Mouse (Mus musculus): ENCODE measurements around the gene Morc2a. TPM values are rescaled to one million over a fixed set of nuclear protein-coding genes. Genes with fewer than 3 reads are reported as not detected.

Gene Morc2a
- polyA plus RNA-seq (2012; rRNA removed; ENCODE audit: low replicate concordance), result 12.1 and 22.0 TPM in 2 replicates

DNA sequence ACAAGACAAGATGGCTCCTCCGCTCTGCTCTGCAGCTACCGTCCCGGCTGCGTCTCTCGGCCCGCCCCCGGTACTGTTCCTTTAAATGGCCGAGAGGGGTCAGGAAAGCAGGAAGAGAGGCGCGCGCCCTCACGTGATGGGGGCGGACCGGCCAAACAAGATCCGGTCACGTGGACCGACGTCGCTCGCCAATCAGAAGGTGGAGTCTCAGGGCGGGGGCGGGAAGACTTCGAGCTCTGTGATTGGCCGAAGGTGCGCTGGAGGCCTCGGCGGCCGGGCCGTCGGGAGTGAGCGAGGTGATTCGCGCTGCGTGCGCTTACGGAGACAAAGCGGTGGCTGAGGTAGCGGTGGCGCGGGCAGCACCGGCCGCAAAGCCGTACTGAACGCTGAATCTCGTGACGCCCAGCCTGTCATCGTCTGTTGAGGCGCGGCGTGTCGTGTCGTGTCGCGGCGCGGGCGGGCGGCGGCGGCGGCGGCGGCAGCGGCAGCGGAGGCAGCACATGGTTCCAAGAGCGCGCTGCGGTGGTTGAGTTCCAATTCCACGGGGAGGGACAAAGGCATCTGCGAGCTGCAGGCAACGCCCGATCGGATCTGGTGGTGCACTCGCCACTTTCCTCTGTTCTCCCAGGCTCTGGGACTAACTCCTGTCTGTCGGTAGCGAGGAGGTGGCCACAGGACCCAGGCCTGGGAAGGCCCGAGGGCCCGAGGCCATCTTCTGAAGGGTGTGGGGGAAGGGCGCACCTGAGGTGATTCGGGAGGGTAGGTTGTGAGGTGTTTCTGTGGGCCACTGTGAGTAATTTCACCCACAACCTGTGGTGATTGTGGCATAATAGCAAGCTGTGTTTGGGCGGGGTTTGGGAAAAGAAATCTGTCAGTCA is at the start of gene Morc2a:
Gene Morc2a (plus strand): TSS at position 228 of the 878 bp plus-strand sequence.

Other genes with a start within 250 kb of the Morc2a start
- 43.9 and 95.1 TPM in 2 replicates for gene Limk2, start 240.0 kb upstream of the Morc2a start, polyA plus RNA-seq (2012; rRNA removed; ENCODE audit: low replicate concordance)
- gene Rnf185, start 196.8 kb upstream of the Morc2a start, polyA plus RNA-seq (2012; rRNA removed; ENCODE audit: low replicate concordance), result 28.3 and 41.1 TPM in 2 replicates
- 0.23 and 0.53 TPM in 2 replicates for gene Pla2g3, start 160.9 kb upstream of the Morc2a start, polyA plus RNA-seq (2012; rRNA removed; ENCODE audit: low replicate concordance)
- gene Inpp5j, start 144.4 kb upstream of the Morc2a start, polyA plus RNA-seq (2012; rRNA removed; ENCODE audit: low replicate concordance), result 0.87 and 6.5 TPM in 2 replicates
- 90.0 and 354 TPM in 2 replicates for gene Selenom, start 134.5 kb upstream of the Morc2a start, polyA plus RNA-seq (2012; rRNA removed; ENCODE audit: low replicate concordance)
- gene Smtn, start 108.6 kb upstream of the Morc2a start, polyA plus RNA-seq (2012; rRNA removed; ENCODE audit: low replicate concordance), result 32.7 and 197 TPM in 2 replicates
- 2.4 and 4.8 TPM in 2 replicates for gene Osbp2, start 214.7 kb downstream of the Morc2a start, polyA plus RNA-seq (2012; rRNA removed; ENCODE audit: low replicate concordance)
- 0.76 and 0.80 TPM in 2 replicates for gene 4921536K21Rik, start 245.9 kb downstream of the Morc2a start, polyA plus RNA-seq (2012; rRNA removed; ENCODE audit: low replicate concordance)
- gene Dusp18, start 246.0 kb downstream of the Morc2a start, polyA plus RNA-seq (2012; rRNA removed; ENCODE audit: low replicate concordance), result 11.0 and 16.4 TPM in 2 replicates

All from subcutaneous adipose tissue, adult 2 months (tissue).